Mouse (Mus musculus) megakaryocyte, embryonic 14.5 days (primary cell): ENCODE measurements around the gene Rnf121. TPM values are rescaled to one million over a fixed set of nuclear protein-coding genes. Genes with fewer than 3 reads are reported as not detected.
A peak's percentile ranks its signal among the peaks of the same experiment; 100 is the strongest.

Source experiments
- H3K27me3 ChIP-seq: replicated peaks from 2 replicates; pipeline ENCODE3; 2012; ENCODE audit warnings: inconsistent platforms
- H3K36me3 ChIP-seq: replicated peaks from 2 replicates; pipeline ENCODE3; 2012; ENCODE audit warnings: low read length, inconsistent platforms, mixed read lengths
- H3K4me1 ChIP-seq: 2 replicates; pipeline ENCODE4 v1.6.1; 2012; ENCODE audit warnings: inconsistent platforms
- H3K4me3 ChIP-seq: replicated peaks from 2 replicates; pipeline ENCODE3; 2012; ENCODE audit warnings: moderate library complexity, mild to moderate bottlenecking, inconsistent platforms
- H3K9me3 ChIP-seq: 2 replicates; pipeline ENCODE4 v1.6.1; 2012; ENCODE audit warnings: inconsistent platforms
- FLI1 ChIP-seq: IDR thresholded peaks from 2 replicates; pipeline ENCODE4 v1.6.1; 2012; ENCODE audit warnings: low read length, inconsistent platforms, mixed read lengths
- GATA1 ChIP-seq: IDR thresholded peaks from 3 replicates; pipeline ENCODE4 v1.6.1; 2012; ENCODE audit warnings: mixed read lengths, low read length, inconsistent platforms, borderline replicate concordance
- polyA plus RNA-seq: library from polyadenylated mRNA; stranded (reverse); fragments of >175 nt; gene quantifications from 2 replicates; pipeline ENCODE4 v1.2.3, GENCODE M21; 2012; ENCODE audit warnings: low replicate concordance; ENCODE audit not compliant: insufficient read depth

Rnf121 gene
- polyA plus RNA-seq, 1 experiment: 2.8 TPM

GRCm38 (mm10) chr7:101970821-101971461, 94.3 kb downstream of the Rnf121 start:
- Histone ChIP-seq H3K36me3 (peaks cover 24% of the 10 kb centered on the region), H3K9me3 (no peaks in the 10 kb centered on the region), H3K4me1 (peaks cover 83% of the 10 kb centered on the region), H3K4me3 (peak overlapping the region; percentile 97), H3K27me3 (no peaks in the 10 kb centered on the region)
- TF ChIP-seq FLI1: no peak
- TF ChIP-seq GATA1: no peak

DNA sequence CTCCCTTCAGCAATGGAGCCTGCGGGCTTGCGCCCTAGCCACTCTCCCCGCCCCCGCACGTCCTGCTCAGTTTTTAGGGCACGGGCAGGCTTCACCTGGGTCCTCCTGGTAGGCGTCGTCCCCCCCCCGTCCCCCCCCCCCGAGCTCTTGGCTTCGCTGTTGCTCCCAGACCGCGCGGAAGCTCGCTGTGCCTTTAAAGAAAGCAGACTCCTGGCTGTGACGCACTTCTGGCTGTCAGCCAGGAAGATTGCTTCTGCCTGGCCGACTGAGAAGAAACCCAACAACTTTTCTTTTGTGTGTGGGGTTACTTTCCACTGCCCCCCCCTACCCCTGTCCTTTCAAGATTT, 94.9 kb downstream of the Rnf121 start:
- no peak for TF ChIP-seq FLI1
- no peak for TF ChIP-seq GATA1
- Histone ChIP-seq H3K4me1 (peaks cover 83% of the 10 kb centered on the region), H3K36me3 (peaks cover 22% of the 10 kb centered on the region), H3K4me3 (peak overlapping the region; percentile 97), H3K9me3 (no peaks in the 10 kb centered on the region), H3K27me3 (no peaks in the 10 kb centered on the region)

DNA sequence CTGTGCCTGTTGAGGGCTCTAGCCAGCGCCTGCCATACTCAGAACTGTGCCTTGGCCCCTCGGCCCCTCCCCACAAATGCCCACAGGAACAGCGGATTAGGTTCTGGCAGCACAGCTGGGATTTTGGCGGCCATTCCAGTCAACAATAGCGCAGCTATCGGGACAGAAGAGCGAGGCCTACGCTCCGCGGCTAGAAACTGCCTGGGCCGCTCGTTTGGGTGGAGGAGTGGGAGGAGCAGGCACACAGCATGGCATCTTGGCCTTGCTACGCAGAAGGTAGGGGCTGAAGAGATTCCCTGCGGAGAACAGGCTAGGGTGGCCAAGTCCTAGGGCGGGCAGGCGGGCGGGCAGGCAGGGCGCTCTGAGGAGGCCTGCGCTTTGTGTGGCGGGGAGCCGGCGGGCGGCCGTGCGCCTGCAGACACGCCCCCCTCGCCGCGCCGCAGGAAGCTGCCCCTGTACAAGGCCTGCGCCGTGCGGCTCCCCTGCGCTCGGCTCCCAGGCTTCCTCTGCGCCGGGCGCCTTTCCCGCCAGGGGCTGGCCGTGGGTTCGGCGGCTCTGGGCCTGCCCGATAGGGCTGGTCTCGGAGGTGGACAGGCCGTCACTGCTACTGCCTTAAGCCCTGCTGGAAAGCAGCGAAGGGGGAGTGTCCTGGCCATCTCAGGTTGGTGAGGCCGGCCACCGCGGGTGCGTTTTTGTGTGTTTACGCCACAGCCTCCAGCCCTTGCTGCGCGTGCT, 95.4 kb downstream of the Rnf121 start:
- peaks cover 17% of the 10 kb centered on the region for H3K36me3 ChIP-seq
- no peak for TF ChIP-seq GATA1
- no peak for TF ChIP-seq FLI1

More for the DNA sequence above, 95.4 kb downstream of the Rnf121 start:
- Histone ChIP-seq H3K4me1 (peaks cover 83% of the 10 kb centered on the region), H3K27me3 (no peaks in the 10 kb centered on the region), H3K4me3 (peak overlapping the region; percentile 97), H3K9me3 (no peaks in the 10 kb centered on the region)

Other genes with a start within 250 kb of the Rnf121 start
- 0.29 TPM in 1 of 2 replicates, not detected in the other for gene Phox2a, start 247.2 kb downstream of the Rnf121 start, polyA plus RNA-seq
- 78.9 and 135 TPM in 2 replicates for gene Inppl1, start 227.2 kb downstream of the Rnf121 start, polyA plus RNA-seq
- 0.77 TPM in 1 of 2 replicates, not detected in the other for gene Folr2, start 208.3 kb downstream of the Rnf121 start, polyA plus RNA-seq
- gene Anapc15, start 201.8 kb downstream of the Rnf121 start, polyA plus RNA-seq: 31.8 and 36.2 TPM in 2 replicates
- gene Folr1, start 194.7 kb downstream of the Rnf121 start, polyA plus RNA-seq: not detected in 2 replicates
- 156 and 181 TPM in 2 replicates for gene Lamtor1, start 159.6 kb downstream of the Rnf121 start, polyA plus RNA-seq
- gene Tomt, start 159.1 kb downstream of the Rnf121 start, polyA plus RNA-seq: not detected in 2 replicates
- gene Lrrc51, start 131.6 kb downstream of the Rnf121 start, polyA plus RNA-seq: not detected in 2 replicates
- gene Numa1, start 131.4 kb downstream of the Rnf121 start, polyA plus RNA-seq: 57.5 and 58.2 TPM in 2 replicates
- gene Il18bp, start 46.8 kb downstream of the Rnf121 start, polyA plus RNA-seq: 24.3 and 28.3 TPM in 2 replicates
- gene Xndc1, start within 50 bp of the Rnf121 start, polyA plus RNA-seq: 4.0 and 5.4 TPM in 2 replicates
- 0.51 and 0.64 TPM in 2 replicates for gene Xntrpc, start 244 bp upstream of the Rnf121 start, polyA plus RNA-seq
- not detected in 2 replicates for gene Trpc2, start 17.6 kb upstream of the Rnf121 start, polyA plus RNA-seq
- not detected in 2 replicates for gene Art1, start 36.3 kb upstream of the Rnf121 start, polyA plus RNA-seq
- not detected in 2 replicates for gene Art5, start 44.0 kb upstream of the Rnf121 start, polyA plus RNA-seq
- gene Chrna10, start 51.4 kb upstream of the Rnf121 start, polyA plus RNA-seq: 0.18 TPM in 1 of 2 replicates, not detected in the other
- 0.81 and 1.1 TPM in 2 replicates for gene Nup98, start 144.7 kb upstream of the Rnf121 start, polyA plus RNA-seq
- 8.0 and 17.3 TPM in 2 replicates for gene Pgap2, start 144.7 kb upstream of the Rnf121 start, polyA plus RNA-seq
- 210 and 238 TPM in 2 replicates for gene Rhog, start 190.6 kb upstream of the Rnf121 start, polyA plus RNA-seq
- 106 and 312 TPM in 2 replicates for gene Stim1, start 202.3 kb upstream of the Rnf121 start, polyA plus RNA-seq